Mouse (Mus musculus): ENCODE data around the gene Pdf. TPM values are rescaled to one million over a fixed set of nuclear protein-coding genes. Genes with fewer than 3 reads are reported as not detected.

Pdf gene
- total RNA-seq, 2 experiments from 2014 or later = 37.9 to 62.4 TPM

Other genes starting within 250 kb of the Pdf start
- 0.17 TPM in 1 of 2 replicates, not detected in the other for gene Has3, start 178.4 kb downstream of the Pdf start, total RNA-seq (2014; fragmentation: Nextera tagmentation)
- gene Has3, start 178.4 kb downstream of the Pdf start, total RNA-seq (2017) = 0.66 TPM in 1 of 2 replicates, not detected in the other
- gene Utp4, start 155.0 kb downstream of the Pdf start, total RNA-seq (2014; fragmentation: Nextera tagmentation) = 75.1 and 84.5 TPM in 2 replicates
- gene Utp4, start 155.0 kb downstream of the Pdf start, total RNA-seq (2017) = 73.7 and 79.4 TPM in 2 replicates
- 0.26 and 0.49 TPM in 2 replicates for gene Sntb2, start 112.9 kb downstream of the Pdf start, total RNA-seq (2014; fragmentation: Nextera tagmentation)
- gene Sntb2, start 112.9 kb downstream of the Pdf start, total RNA-seq (2017) = 0.34 and 0.52 TPM in 2 replicates
- gene Vps4a, start 17.4 kb downstream of the Pdf start, total RNA-seq (2014; fragmentation: Nextera tagmentation) = 36.0 and 36.8 TPM in 2 replicates
- 25.0 and 42.5 TPM in 2 replicates for gene Vps4a, start 17.4 kb downstream of the Pdf start, total RNA-seq (2017)
- 19.8 and 30.3 TPM in 2 replicates for gene Cog8, start 8.1 kb upstream of the Pdf start, total RNA-seq (2014; fragmentation: Nextera tagmentation)
- 22.3 and 25.9 TPM in 2 replicates for gene Cog8, start 8.1 kb upstream of the Pdf start, total RNA-seq (2017)
- gene Nip7, start 8.3 kb upstream of the Pdf start, total RNA-seq (2014; fragmentation: Nextera tagmentation) = 47.4 and 67.6 TPM in 2 replicates
- gene Nip7, start 8.3 kb upstream of the Pdf start, total RNA-seq (2017) = 34.6 and 51.7 TPM in 2 replicates
- gene Tmed6, start 17.0 kb upstream of the Pdf start, total RNA-seq (2014; fragmentation: Nextera tagmentation) = not detected in 2 replicates
- not detected in 2 replicates for gene Tmed6, start 17.0 kb upstream of the Pdf start, total RNA-seq (2017)
- 48.8 and 52.7 TPM in 2 replicates for gene Terf2, start 47.9 kb upstream of the Pdf start, total RNA-seq (2014; fragmentation: Nextera tagmentation)
- 25.6 and 39.7 TPM in 2 replicates for gene Terf2, start 47.9 kb upstream of the Pdf start, total RNA-seq (2017)
- gene Cyb5b, start 102.0 kb upstream of the Pdf start, total RNA-seq (2014; fragmentation: Nextera tagmentation) = 34.9 and 35.4 TPM in 2 replicates
- gene Cyb5b, start 102.0 kb upstream of the Pdf start, total RNA-seq (2017) = 39.3 and 46.4 TPM in 2 replicates
- gene Nfat5, start 244.9 kb upstream of the Pdf start, total RNA-seq (2014; fragmentation: Nextera tagmentation) = 25.8 and 29.9 TPM in 2 replicates
- 16.6 and 23.4 TPM in 2 replicates for gene Nfat5, start 244.9 kb upstream of the Pdf start, total RNA-seq (2017)